Mouse (Mus musculus) midbrain, postnatal 0 days (tissue): ENCODE data around the gene Prr15l. TPM values are rescaled to one million over a fixed set of nuclear protein-coding genes. Genes with fewer than 3 reads are reported as not detected.

ENCODE experiments used
- ATAC-seq: fragments of 200-750 bp; cut with Nextera tagmentation; 2 replicates; pipeline ENCODE4 v1.8.0; 2017; ENCODE audit warnings: moderate number of reproducible peaks, mild to moderate bottlenecking, moderate TSS enrichment, moderate library complexity; ENCODE audit not compliant: low FRiP score
- DNase-seq: peaks from one replicate; pipeline ENCODE4 v3.0.0-alpha.2; 2015; ENCODE audit warnings: low spot score
- H3K27ac ChIP-seq: fragments of 300-500 bp; sonication (generic); 2 replicates; pipeline ENCODE4 v1.5.1; 2014; ENCODE audit warnings: low read depth, mild to moderate bottlenecking, low read length, mixed read lengths
- H3K27me3 ChIP-seq: fragments of 300-500 bp; sonication (generic); 2 replicates; pipeline ENCODE4 v1.6.1; 2014; ENCODE audit warnings: low read length, control low read depth, mixed read lengths; ENCODE audit not compliant: insufficient read depth
- H3K36me3 ChIP-seq: fragments of 300-500 bp; sonication (generic); 2 replicates; pipeline ENCODE4 v1.6.1; 2014; ENCODE audit warnings: low read length, control low read depth, mixed read lengths; ENCODE audit not compliant: insufficient read depth
- H3K4me1 ChIP-seq: fragments of 300-500 bp; sonication (generic); 2 replicates; pipeline ENCODE4 v1.6.1; 2014; ENCODE audit warnings: mild to moderate bottlenecking, control low read depth, antibody characterized with exemption, low read length, mixed read lengths; ENCODE audit not compliant: insufficient read depth
- H3K4me2 ChIP-seq: fragments of 300-500 bp; sonication (generic); 2 replicates; pipeline ENCODE4 v1.6.1; 2014; ENCODE audit warnings: low read depth, mild to moderate bottlenecking, low read length, mixed read lengths; ENCODE audit not compliant: poor library complexity, severe bottlenecking
- H3K4me3 ChIP-seq: fragments of 300-500 bp; sonication (generic); 2 replicates; pipeline ENCODE4 v1.5.1; 2014; ENCODE audit warnings: low read depth, mild to moderate bottlenecking, low read length, moderate library complexity
- H3K9ac ChIP-seq: fragments of 300-500 bp; sonication (generic); replicated peaks from 2 replicates; pipeline ENCODE4 v1.6.1; 2014; ENCODE audit warnings: mild to moderate bottlenecking, low read length, moderate library complexity, mixed read lengths; ENCODE audit not compliant: poor library complexity, severe bottlenecking
- H3K9me3 ChIP-seq: fragments of 300-500 bp; sonication (generic); 2 replicates; pipeline ENCODE4 v1.6.1; 2016; ENCODE audit warnings: low read length, control low read depth
- CTCF ChIP-seq: IDR thresholded peaks from 2 replicates; pipeline ENCODE4 v1.5.1; 2016; ENCODE audit warnings: antibody characterized with exemption, mild to moderate bottlenecking
- WGBS: fragments of 180-500 bp; shearing (Covaris S2); extraction: QIAGEN DNeasy Blood & Tissue Kit; methylation state at CpG from one replicate; pipeline ENCODE4 v1.1.7; 2014; 5-methylcytosine and 5-hydroxymethylcytosine counted together
- polyA plus RNA-seq: library from polyadenylated mRNA; unstranded; fragments of >200 nt; fragmentation: Nextera tagmentation; extraction: Ambion mirVana; gene quantifications from 2 replicates; pipeline ENCODE4 v1.2.1, GENCODE M21; 2015
- total RNA-seq: library from RNA; depleted of rRNA; stranded (reverse); fragments of >200 nt; gene quantifications from 2 replicates; pipeline ENCODE4 v1.2.3, GENCODE M21; 2014

Gene Prr15l
- total and polyA plus RNA-seq, 2 experiments from 2014 or later: 0.27 to 0.51 TPM

GRCm38 (mm10) chr11:96891784-96892527 lies 35.9 kb upstream of the Prr15l start:
- Histone ChIP-seq H3K4me2 (no peak overlapping the region), H3K9me3 (no peaks in the 10 kb centered on the region), H3K9ac (no peak overlapping the region), H3K27ac (no peak overlapping the region), H3K36me3 (no peaks in the 10 kb centered on the region), H3K27me3 (no peaks in the 10 kb centered on the region), H3K4me1 (no peaks in the 10 kb centered on the region), H3K4me3 (no peak overlapping the region)
- ATAC-seq: no peak
- no peak for DNase-seq
- WGBS: 65% methylated on average over 13 of the region's 14 CpGs
- TF ChIP-seq CTCF: no peak

DNA sequence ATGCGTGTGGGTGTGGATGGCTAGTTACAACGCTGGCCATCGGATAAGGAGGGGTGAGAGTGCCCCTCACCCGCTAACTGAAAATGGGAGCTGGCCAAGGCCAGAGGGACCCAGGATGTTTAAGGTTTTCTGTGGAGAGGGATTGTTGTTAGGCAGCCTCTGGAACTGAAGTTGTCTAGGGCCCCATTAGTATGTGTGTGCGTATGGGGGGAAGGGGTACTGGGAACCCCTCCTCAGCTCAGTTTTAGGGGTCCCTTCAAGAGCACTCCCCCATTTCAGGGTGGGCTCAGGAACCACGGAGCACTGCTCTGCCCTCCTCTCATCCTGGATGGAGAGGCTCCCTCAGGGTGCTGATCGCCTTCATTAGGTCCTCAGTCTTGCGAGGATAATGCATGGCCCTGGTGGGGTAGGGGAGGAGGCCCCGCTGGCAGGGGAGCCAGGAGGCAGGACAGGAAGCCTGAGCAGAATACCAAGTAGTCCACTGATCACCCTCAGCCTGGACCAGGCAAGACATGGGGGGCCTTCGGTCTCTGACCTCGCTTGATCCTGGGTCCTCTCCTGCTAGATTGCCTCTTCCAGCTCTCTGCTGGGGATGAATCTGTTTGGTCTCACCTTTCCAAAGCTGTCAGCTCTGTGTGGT lies 34.6 kb upstream of the Prr15l start:
- ATAC-seq (no peak), DNase-seq (no peak)
- no peaks in the 10 kb centered on the region for H3K4me1 ChIP-seq
- no peak overlapping the region for H3K4me3 ChIP-seq
- no peaks in the 10 kb centered on the region for H3K36me3 ChIP-seq
- H3K27ac ChIP-seq: no peak overlapping the region
- TF ChIP-seq CTCF: no peak
- H3K9me3 ChIP-seq: no peaks in the 10 kb centered on the region
- no peak overlapping the region for H3K9ac ChIP-seq
- H3K27me3 ChIP-seq: no peaks in the 10 kb centered on the region
- WGBS: 38% methylated on average over 11 of the region's 11 CpGs
- H3K4me2 ChIP-seq: no peak overlapping the region

DNA sequence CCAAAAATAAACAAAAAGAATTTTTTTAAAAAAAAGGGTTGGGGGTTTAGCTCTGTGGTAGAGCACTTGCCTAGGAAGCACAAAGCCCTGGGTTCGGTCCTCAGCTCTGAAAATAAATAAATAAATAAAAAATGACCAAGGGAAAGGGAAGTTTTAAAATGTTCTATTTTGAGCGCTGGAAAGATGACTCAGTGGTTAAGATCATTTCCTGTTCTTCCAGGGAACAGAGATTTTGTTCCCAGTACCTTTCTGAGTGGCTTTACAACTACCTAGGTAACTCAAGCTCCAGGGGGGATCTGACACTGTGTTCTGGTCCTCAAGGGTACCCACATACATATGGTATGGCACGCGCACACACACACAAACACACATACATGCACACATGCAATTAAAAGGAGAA lies 32.0 kb upstream of the Prr15l start:
- Histone ChIP-seq H3K4me2 (no peak overlapping the region), H3K9ac (no peak overlapping the region), H3K36me3 (no peaks in the 10 kb centered on the region), H3K9me3 (no peaks in the 10 kb centered on the region), H3K4me3 (no peak overlapping the region), H3K27me3 (no peaks in the 10 kb centered on the region), H3K27ac (no peak overlapping the region), H3K4me1 (peaks cover 3% of the 10 kb centered on the region; the same call in 1 of the 2 replicates)
- ATAC-seq: no peak
- DNase-seq: no peak
- TF ChIP-seq CTCF: no peak
- WGBS: 89% methylated on average over 4 of the region's 4 CpGs

- 33% methylated on average over 13 of the region's 13 CpGs for WGBS
- no peak overlapping the region for H3K4me3 ChIP-seq
- H3K27ac ChIP-seq: no peak overlapping the region
- peaks cover 3% of the 10 kb centered on the region; the same call in 1 of the 2 replicates for H3K4me1 ChIP-seq
- H3K4me2 ChIP-seq: no peak overlapping the region
- H3K9ac ChIP-seq: no peak overlapping the region
- no peak for DNase-seq
- no peak for TF ChIP-seq CTCF
- H3K9me3 ChIP-seq: no peaks in the 10 kb centered on the region
- ATAC-seq: no peak
- H3K36me3 ChIP-seq: no peaks in the 10 kb centered on the region
- H3K27me3 ChIP-seq: no peaks in the 10 kb centered on the region
Observed at GRCm38 (mm10) chr11:96899449-96900306, 28.2 kb upstream of the Prr15l start.

GRCm38 (mm10) chr11:96901332-96901731 lies 26.6 kb upstream of the Prr15l start:
- Histone ChIP-seq H3K9me3 (no peaks in the 10 kb centered on the region), H3K4me2 (no peak overlapping the region), H3K27me3 (no peaks in the 10 kb centered on the region), H3K4me3 (no peak overlapping the region), H3K9ac (no peak overlapping the region), H3K4me1 (peaks cover 3% of the 10 kb centered on the region; the same call in 1 of the 2 replicates), H3K36me3 (no peaks in the 10 kb centered on the region), H3K27ac (no peak overlapping the region)
- no peak for TF ChIP-seq CTCF
- DNase-seq: no peak
- ATAC-seq: no peak
- WGBS: 47% methylated on average over 9 of the region's 9 CpGs
